Mouse (Mus musculus): Measurements from ENCODE around the gene Trf. TPM values are rescaled to one million over a fixed set of nuclear protein-coding genes. Genes with fewer than 3 reads are reported as not detected.
A peak's percentile ranks its signal among the peaks of the same experiment; 100 is the strongest.

The Trf gene
- total and polyA plus RNA-seq, 3 experiments = not detected

DNA sequence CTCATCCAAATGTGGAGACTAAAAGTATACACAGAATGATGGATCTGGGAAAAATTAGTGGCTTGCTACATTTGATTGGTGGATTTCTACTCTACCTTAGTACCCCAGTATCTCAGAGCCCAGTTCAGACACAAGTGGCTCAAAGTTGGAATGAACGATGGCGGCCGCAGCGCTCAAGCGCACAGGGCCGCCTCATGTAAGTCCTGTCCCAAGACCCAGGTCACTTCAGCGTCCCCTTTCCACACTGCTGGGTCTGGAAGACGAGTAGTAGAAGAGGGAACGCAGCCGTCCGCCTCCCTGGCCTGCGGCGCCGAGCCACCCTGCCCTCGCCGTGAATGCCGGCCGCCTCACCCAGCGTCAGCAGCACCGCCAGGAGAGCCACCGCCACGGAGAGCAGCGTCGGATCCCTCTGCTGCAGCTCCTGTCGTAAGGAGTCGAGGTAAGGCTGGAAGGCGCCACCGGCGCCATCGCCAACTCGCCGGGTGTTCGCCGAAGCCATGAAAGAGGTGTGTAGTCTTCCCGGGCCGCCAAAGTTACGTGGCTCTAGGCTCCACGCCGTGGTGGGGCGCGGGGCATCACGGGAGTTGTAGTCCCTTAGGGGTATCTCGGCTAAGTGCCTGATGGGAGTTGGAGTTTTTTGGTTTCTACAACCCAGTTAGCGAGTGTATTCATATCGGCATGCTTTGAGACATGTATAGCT, 28.5 kb downstream of the Trf start, which contains the start of gene Srprb (continued):
- peak; percentile 80 for TF ChIP-seq ZMIZ1 (IDR thresholded peaks at IDR 0.05; ENCODE audit: low read depth, low read length)
- TF ChIP-seq PAX5 (IDR thresholded peaks at IDR 0.05; ENCODE audit: low read length) = no peak
- TF ChIP-seq KAT2A (IDR thresholded peaks at IDR 0.05; ENCODE audit: insufficient replicate concordance, low read length) = peak; percentile 97
- 0 out of 2 replicates have a peak, but pooled peaks have one; percentile 54 for TF ChIP-seq UBTF (IDR thresholded peaks at IDR 0.05; ENCODE audit: low read depth, low read length)
- no peak for TF ChIP-seq POLR2AphosphoS2 (IDR thresholded peaks at IDR 0.05; ENCODE audit: low read depth, low read length)
- 0 out of 2 replicates have a peak, but pooled peaks have one; percentile 16 for TF ChIP-seq RCOR1 (conservative IDR thresholded peaks at IDR 0.05; ENCODE audit: low read depth, low read length)
- TF ChIP-seq NELFE (IDR thresholded peaks at IDR 0.05; ENCODE audit: low read depth, low read length) = peak; percentile 73

DNA sequence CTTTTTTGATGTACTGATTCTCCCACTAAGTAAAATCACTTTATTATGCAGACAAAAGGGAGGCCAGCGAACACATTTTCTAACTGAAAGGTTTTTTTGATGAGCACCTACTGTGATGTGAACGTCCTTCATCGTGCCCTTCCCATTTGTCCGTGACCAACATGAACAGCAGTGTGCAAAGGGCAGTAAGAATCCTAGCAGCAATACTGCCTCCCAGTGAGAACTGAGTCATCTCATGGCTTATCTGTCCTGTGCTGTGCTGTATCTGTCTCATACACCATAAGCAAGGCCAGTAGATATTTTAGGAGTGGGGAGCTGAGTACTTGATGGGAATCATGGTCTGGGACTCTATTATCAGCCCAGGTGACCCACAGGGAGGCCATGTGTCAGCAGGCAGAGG, 41.8 kb downstream of the Trf start:
- in situ Hi-C loops (cut with MboI; ENCODE audit: low pct_ligation_motif_present, low pct_unique_long_range_greater_than_20kb, low sequenced_read_pairs) = no loop called here

DNA sequence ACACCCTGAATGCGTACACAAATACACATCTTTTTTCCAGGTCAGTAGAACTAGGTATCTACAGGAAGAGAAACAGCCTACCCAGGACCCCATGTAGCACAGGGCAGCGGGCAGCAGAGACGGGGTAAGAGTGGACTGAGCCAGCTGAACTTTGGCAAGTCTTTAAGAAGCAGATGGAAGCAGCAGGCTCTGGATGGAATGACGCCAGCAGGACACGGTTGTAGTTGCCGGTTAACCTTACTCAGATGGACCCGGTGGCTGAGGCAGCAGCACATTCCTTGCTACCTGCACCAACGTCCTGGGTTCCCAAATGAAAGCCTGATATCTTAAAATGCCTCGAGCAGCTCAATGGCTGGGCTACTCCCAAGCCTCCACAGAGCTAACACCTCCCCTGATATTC, 43.5 kb downstream of the Trf start:
- dilution Hi-C loops (cut with MboI; ENCODE audit: extremely low pct_ligation_motif_present, extremely low pct_unique_long_range_greater_than_20kb, low sequenced_read_pairs) = no loop called here
- Histone ChIP-seq H3K27ac (ENCODE audit: insufficient read depth, low read depth) (no peak overlapping the region), H3K4me1 (ENCODE audit: control insufficient read depth in 1 of 2, insufficient read depth in 2 of 2) (0 out of 4 replicates have a peak, but pooled peaks cover 2 to 3% of the 10 kb centered on the region in 2 experiments), H3K79me2 (replicated peaks; ENCODE audit: control insufficient read depth, extremely low read depth, insufficient read depth, poor library complexity, severe bottlenecking) (no peaks in the 10 kb centered on the region), H3K27me3 (replicated peaks) (no peaks in the 10 kb centered on the region), H3K4me3 (replicated peaks in 1 of 3; ENCODE audit: low read depth in 2 of 3, low read length in 2 of 3, poor library complexity in 1 of 3) (no peak overlapping the region), H3K36me3 (replicated peaks in 1 of 2; ENCODE audit: control insufficient read depth in 1 of 2, insufficient read depth in 1 of 2, low read length in 1 of 2) (peaks cover 28 to 43% of the 10 kb centered on the region in 2 experiments), H3K9ac (ENCODE audit: insufficient read depth, low read depth) (no peak overlapping the region), H3K9me3 (replicated peaks; ENCODE audit: low read length) (no peaks in the 10 kb centered on the region), H3K4me2 (ENCODE audit: insufficient read depth, low read depth, poor library complexity, severe bottlenecking) (no peak overlapping the region)
- TF ChIP-seq JUND (conservative IDR thresholded peaks at IDR 0.05; ENCODE audit: low read depth, low read length) = no peak
- TF ChIP-seq EP300 (IDR thresholded peaks at IDR 0.05; ENCODE audit: low read length) = no peak
- no peak for TF ChIP-seq ELF1 (IDR thresholded peaks at IDR 0.05; ENCODE audit: low read depth, low read length)
- in situ Hi-C loops (cut with MboI; ENCODE audit: low pct_ligation_motif_present, low pct_unique_long_range_greater_than_20kb, low sequenced_read_pairs) = no loop called here
- no peak for DNase-seq (ENCODE audit: extremely low read depth)

More for the DNA sequence above, 41.8 kb downstream of the Trf start:
- Histone ChIP-seq H3K4me3 (replicated peaks in 1 of 3; ENCODE audit: low read depth in 2 of 3, low read length in 2 of 3, poor library complexity in 1 of 3) (no peak overlapping the region), H3K9me3 (replicated peaks; ENCODE audit: low read length) (no peaks in the 10 kb centered on the region), H3K4me1 (ENCODE audit: control insufficient read depth in 1 of 2, insufficient read depth in 2 of 2) (no peaks in the 10 kb centered on the region), H3K36me3 (replicated peaks in 1 of 2; ENCODE audit: control insufficient read depth in 1 of 2, insufficient read depth in 1 of 2, low read length in 1 of 2) (peaks cover 37 to 59% of the 10 kb centered on the region in 2 experiments), H3K9ac (ENCODE audit: insufficient read depth, low read depth) (no peak overlapping the region), H3K27me3 (replicated peaks) (no peaks in the 10 kb centered on the region), H3K27ac (ENCODE audit: insufficient read depth, low read depth) (no peak overlapping the region), H3K4me2 (ENCODE audit: insufficient read depth, low read depth, poor library complexity, severe bottlenecking) (no peak overlapping the region), H3K79me2 (replicated peaks; ENCODE audit: control insufficient read depth, extremely low read depth, insufficient read depth, poor library complexity, severe bottlenecking) (no peaks in the 10 kb centered on the region; the same call in 1 of the 2 replicates)
- no peak for TF ChIP-seq ETS1 (conservative IDR thresholded peaks at IDR 0.05; ENCODE audit: low read depth, low read length)
- no peak for TF ChIP-seq MEF2A (IDR thresholded peaks at IDR 0.05; ENCODE audit: borderline replicate concordance, low read depth, low read length)
- no peak for TF ChIP-seq SIN3A (IDR thresholded peaks at IDR 0.05; ENCODE audit: low read length)
- TF ChIP-seq ZC3H11A (IDR thresholded peaks at IDR 0.05; ENCODE audit: low read depth, low read length) = no peak
- TF ChIP-seq TCF12 (IDR thresholded peaks at IDR 0.05; ENCODE audit: low read depth, low read length) = no peak
- TF ChIP-seq MAX (IDR thresholded peaks at IDR 0.05; ENCODE audit: low read length) = no peak
- no peak for TF ChIP-seq JUN (IDR thresholded peaks at IDR 0.05; ENCODE audit: insufficient read depth, low read depth, low read length)
- no peak for TF ChIP-seq ZMIZ1 (IDR thresholded peaks at IDR 0.05; ENCODE audit: low read depth, low read length)
- TF ChIP-seq NELFE (IDR thresholded peaks at IDR 0.05; ENCODE audit: low read depth, low read length) = no peak
- no peak for TF ChIP-seq CHD1 (IDR thresholded peaks at IDR 0.05; ENCODE audit: low read depth, low read length)
- no peak for TF ChIP-seq E2F4 (IDR thresholded peaks at IDR 0.05; ENCODE audit: insufficient replicate concordance, low read depth, low read length)
- TF ChIP-seq USF1 (IDR thresholded peaks at IDR 0.05; ENCODE audit: low read depth, low read length) = no peak
- TF ChIP-seq ZNF384 (IDR thresholded peaks at IDR 0.05; ENCODE audit: low read depth, low read length) = no peak
- no peak for TF ChIP-seq USF2 (conservative IDR thresholded peaks at IDR 0.05; ENCODE audit: low read depth, low read length)
- TF ChIP-seq POLR2A (IDR thresholded peaks at IDR 0.05; ENCODE audit: low read depth, low read length) = no peak
- TF ChIP-seq IRF4 (IDR thresholded peaks at IDR 0.05; ENCODE audit: low read depth, low read length) = no peak
- dilution Hi-C loops (cut with MboI; ENCODE audit: extremely low pct_ligation_motif_present, extremely low pct_unique_long_range_greater_than_20kb, low sequenced_read_pairs) = no loop called here
- DNase-seq (ENCODE audit: extremely low read depth) = no peak

All from CH12.LX (cell line).